Mouse (Mus musculus): Measurements from ENCODE around the gene Hadhb. TPM values are rescaled to one million over a fixed set of nuclear protein-coding genes. Genes with fewer than 3 reads are reported as not detected.

Hadhb gene
- polyA plus RNA-seq (2014; fragmentation: Nextera tagmentation; extraction: Ambion mirVana), result 138 and 147 TPM in 2 replicates

DNA sequence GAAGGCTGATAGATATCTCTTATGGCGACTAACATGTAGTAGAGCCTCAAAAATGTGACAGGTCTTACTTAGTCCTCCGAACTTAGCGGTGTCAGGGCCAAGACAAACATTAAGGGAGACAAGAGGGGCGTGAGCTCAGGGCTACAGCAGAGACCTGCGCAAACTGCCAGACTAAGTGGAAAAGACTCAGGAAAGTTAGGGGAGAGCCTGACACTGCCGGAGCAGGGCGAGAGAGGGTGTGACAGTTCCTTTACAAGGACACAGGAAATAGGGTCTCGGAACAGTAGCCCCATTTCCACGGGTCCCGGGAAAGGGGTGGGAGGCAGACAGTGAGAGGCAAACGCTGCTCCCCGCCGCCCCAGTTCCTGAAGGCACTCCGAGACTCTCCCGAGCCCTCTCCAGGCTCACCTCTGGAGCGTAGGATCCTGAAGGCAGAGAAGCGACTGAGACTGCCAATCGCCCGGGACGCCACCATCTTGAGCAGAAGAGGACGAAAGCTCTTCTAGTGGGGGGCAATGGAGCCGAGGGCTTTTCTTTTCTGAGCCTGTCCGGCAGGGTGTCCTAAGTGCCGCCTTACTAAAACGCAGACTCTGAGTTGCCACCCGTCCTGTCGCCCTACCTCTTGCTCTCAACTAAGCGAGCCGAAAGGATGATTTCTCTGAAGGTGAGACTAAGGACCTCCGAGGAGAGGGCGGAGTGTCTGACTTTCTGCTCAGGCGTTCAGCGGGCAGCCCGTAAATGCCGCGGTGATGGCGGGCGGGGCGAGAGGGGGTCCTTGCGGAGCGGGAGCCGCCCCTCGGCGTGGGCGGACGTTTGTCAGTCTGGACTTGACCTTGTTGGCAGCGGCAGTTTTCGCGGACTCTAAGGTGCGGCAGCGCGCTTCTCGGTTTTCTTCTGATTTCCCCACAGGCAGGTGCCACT, at the start of gene Hadhb, which contains the start of gene Hadha:
Gene Hadhb (plus strand): TSS at position 775 of the 921 bp plus-strand sequence.
Gene Hadha (minus strand): TSS at position 689 of the 921 bp plus-strand sequence.
- Histone ChIP-seq H3K4me2 (ENCODE audit: low read depth, low read length) (peak within 1 kb of the TSS; percentile 78), H3K27me3 (replicated peaks; ENCODE audit: control insufficient read depth, insufficient read depth, low read length) (no peaks in the 10 kb centered on the region), H3K4me1 (ENCODE audit: control insufficient read depth, insufficient read depth, low read length) (peaks cover 6% of the 10 kb centered on the region; the same call in 1 of the 2 replicates), H3K9me3 (ENCODE audit: control insufficient read depth, low read length) (no peaks in the 10 kb centered on the region), H3K4me3 (ENCODE audit: low read depth, low read length) (peak within 1 kb of the TSS; percentile 77), H3K36me3 (ENCODE audit: control insufficient read depth, insufficient read depth, low read length) (no peaks in the 10 kb centered on the region), H3K9ac (ENCODE audit: low read depth, low read length) (peak within 1 kb of the TSS; percentile 75), H3K27ac (replicated peaks; ENCODE audit: low read depth, low read length) (peak within 1 kb of the TSS; percentile 83)
- ATAC-seq (ENCODE audit: low read depth) (peak; percentile 94), DNase-seq (ENCODE audit: low spot score) (peak; percentile 94)
- WGBS, result 0% methylated on average over 49 of the region's 53 CpGs

DNA sequence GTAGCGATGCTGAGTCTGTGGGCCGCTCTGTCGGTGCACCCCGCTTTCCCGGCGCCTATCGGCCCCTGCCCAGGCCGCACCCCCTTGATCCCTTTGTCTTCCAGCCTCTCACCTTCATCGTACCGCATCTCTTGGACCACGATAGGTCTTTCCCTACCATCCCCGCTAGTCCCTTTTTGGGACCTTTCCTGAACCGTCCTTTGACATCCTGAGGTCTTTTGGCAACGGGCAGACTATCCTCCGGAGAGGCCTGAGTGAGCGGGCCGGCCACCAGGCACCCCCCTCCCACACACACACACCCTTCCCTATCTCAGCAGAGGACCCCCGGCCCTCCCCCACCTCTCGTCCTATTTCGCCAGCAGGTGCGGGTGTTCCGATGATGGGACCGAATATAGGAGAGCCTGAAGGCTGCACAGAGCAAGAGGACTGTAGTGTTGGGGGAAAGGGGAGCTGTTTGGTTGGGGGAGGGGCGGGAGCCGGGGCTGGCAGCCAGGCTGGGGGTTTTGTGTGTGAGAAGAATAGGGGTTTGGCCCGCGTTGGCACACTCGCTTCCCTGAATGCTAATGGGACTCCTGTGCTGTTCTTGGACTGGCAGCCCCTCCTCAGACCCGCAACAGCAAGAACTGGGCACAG, 49.3 kb upstream of the Hadhb start, which contains the start of gene 3110082J24Rik:
Gene 3110082J24Rik (minus strand): TSS at position 419 of the 633 bp plus-strand sequence.
- H3K36me3 ChIP-seq (ENCODE audit: control insufficient read depth, insufficient read depth, low read length), result no peaks in the 10 kb centered on the region
- H3K9ac ChIP-seq (ENCODE audit: low read depth, low read length), result peak within 1 kb of the TSS; percentile 60
- H3K9me3 ChIP-seq (ENCODE audit: control insufficient read depth, low read length), result no peaks in the 10 kb centered on the region
- no peak for ATAC-seq (ENCODE audit: low read depth)
- peaks cover 4% of the 10 kb centered on the region; the same call in 1 of the 2 replicates for H3K4me1 ChIP-seq (ENCODE audit: control insufficient read depth, insufficient read depth, low read length)
- H3K4me3 ChIP-seq (ENCODE audit: low read depth, low read length), result peak within 1 kb of the TSS; percentile 48
- H3K27ac ChIP-seq (replicated peaks; ENCODE audit: low read depth, low read length), result no peak within 1 kb of the TSS
- peaks cover 59% of the 10 kb centered on the region for H3K27me3 ChIP-seq (replicated peaks; ENCODE audit: control insufficient read depth, insufficient read depth, low read length)
- H3K4me2 ChIP-seq (ENCODE audit: low read depth, low read length), result peak within 1 kb of the TSS; percentile 93
- 1% methylated on average over 22 of the region's 29 CpGs for WGBS
- DNase-seq (ENCODE audit: low spot score), result no peak

DNA sequence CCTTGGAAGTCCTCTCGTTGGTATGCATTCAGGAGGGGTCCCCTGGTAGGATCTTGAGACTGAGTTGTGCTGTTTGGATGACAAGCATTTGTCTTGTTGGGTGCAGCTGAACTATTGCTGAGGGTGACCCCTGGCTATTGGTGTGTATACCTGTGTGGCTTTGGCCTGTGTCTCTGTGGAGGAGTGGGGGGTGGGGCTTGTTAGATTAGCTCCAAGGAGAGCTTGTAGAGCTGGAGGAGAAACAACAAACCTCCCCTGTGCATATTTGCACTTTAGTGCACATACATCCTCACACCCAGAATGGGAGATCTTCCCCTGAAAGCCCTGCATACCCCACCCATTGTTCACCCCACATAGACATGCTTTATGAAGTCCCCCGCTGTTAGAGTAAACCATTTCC, 48.3 kb upstream of the Hadhb start:
- no peak overlapping the region for H3K4me3 ChIP-seq (ENCODE audit: low read depth, low read length)
- H3K36me3 ChIP-seq (ENCODE audit: control insufficient read depth, insufficient read depth, low read length), result no peaks in the 10 kb centered on the region
- DNase-seq (ENCODE audit: low spot score) (no peak), ATAC-seq (ENCODE audit: low read depth) (no peak)
- peaks cover 12% of the 10 kb centered on the region; the same call in 1 of the 2 replicates for H3K4me1 ChIP-seq (ENCODE audit: control insufficient read depth, insufficient read depth, low read length)
- no peaks in the 10 kb centered on the region for H3K9me3 ChIP-seq (ENCODE audit: control insufficient read depth, low read length)
- H3K9ac ChIP-seq (ENCODE audit: low read depth, low read length), result no peak overlapping the region
- no peak overlapping the region for H3K27ac ChIP-seq (replicated peaks; ENCODE audit: low read depth, low read length)
- no peak overlapping the region for H3K4me2 ChIP-seq (ENCODE audit: low read depth, low read length)
- peaks cover 69% of the 10 kb centered on the region for H3K27me3 ChIP-seq (replicated peaks; ENCODE audit: control insufficient read depth, insufficient read depth, low read length)
- WGBS, result 14% methylated on average over 2 of the region's 2 CpGs

DNA sequence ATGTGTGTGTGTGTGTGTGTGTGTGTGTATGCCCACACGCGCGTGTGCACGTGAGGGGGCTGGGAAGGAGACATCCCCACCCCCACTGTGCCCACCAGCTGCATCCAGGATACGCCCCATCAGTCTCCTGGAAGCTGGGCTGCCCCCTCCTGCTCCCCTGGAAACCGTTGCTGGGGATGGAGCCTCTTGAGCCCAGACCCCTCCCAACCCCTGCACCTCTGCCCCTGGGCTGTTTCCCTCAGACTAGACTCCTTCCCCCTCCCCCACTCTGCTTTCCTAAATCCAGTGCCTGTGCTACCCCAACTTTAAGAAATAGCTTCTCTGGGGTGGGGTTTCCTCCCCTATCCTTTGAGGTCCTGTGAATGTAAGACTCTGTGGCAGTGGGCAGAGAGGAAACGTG, 47.9 kb upstream of the Hadhb start:
- no peak overlapping the region for H3K4me3 ChIP-seq (ENCODE audit: low read depth, low read length)
- no peak overlapping the region for H3K27ac ChIP-seq (replicated peaks; ENCODE audit: low read depth, low read length)
- no peak for DNase-seq (ENCODE audit: low spot score)
- no peak overlapping the region for H3K4me2 ChIP-seq (ENCODE audit: low read depth, low read length)
- H3K9ac ChIP-seq (ENCODE audit: low read depth, low read length), result no peak overlapping the region
- 9% methylated on average over 7 of the region's 7 CpGs for WGBS
- ATAC-seq (ENCODE audit: low read depth), result no peak
- H3K4me1 ChIP-seq (ENCODE audit: control insufficient read depth, insufficient read depth, low read length), result peaks cover 12% of the 10 kb centered on the region; the same call in 1 of the 2 replicates
- H3K27me3 ChIP-seq (replicated peaks; ENCODE audit: control insufficient read depth, insufficient read depth, low read length), result peaks cover 73% of the 10 kb centered on the region
- H3K36me3 ChIP-seq (ENCODE audit: control insufficient read depth, insufficient read depth, low read length), result no peaks in the 10 kb centered on the region
- no peaks in the 10 kb centered on the region for H3K9me3 ChIP-seq (ENCODE audit: control insufficient read depth, low read length)

DNA sequence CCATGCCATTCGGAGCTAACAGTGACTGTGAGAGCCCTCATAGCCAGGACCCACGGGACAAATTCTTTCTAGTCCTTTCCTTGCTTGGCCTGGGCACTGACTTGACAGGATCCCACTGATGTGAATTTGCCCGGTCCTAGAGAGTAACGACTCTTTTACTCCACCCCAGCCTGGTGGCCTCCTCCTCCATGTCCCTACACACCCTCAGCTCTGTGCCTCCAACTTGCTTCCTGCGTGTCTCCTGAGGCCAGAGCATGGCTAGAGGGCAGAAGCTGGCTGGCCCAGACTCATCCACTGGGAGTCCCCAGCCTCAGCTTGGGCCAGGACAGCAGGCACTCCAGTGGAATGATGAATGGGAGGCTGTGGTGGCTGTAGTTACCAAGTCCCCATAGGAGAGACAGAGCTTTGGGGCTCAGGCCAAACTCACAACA, 47.4 kb upstream of the Hadhb start:
- no peak for ATAC-seq (ENCODE audit: low read depth)
- DNase-seq (ENCODE audit: low spot score), result no peak
- H3K36me3 ChIP-seq (ENCODE audit: control insufficient read depth, insufficient read depth, low read length), result no peaks in the 10 kb centered on the region
- no peak overlapping the region for H3K4me2 ChIP-seq (ENCODE audit: low read depth, low read length)
- H3K9me3 ChIP-seq (ENCODE audit: control insufficient read depth, low read length), result no peaks in the 10 kb centered on the region
- no peak overlapping the region for H3K9ac ChIP-seq (ENCODE audit: low read depth, low read length)
- H3K4me3 ChIP-seq (ENCODE audit: low read depth, low read length), result no peak overlapping the region
- no peak overlapping the region for H3K27ac ChIP-seq (replicated peaks; ENCODE audit: low read depth, low read length)
- peaks cover 12% of the 10 kb centered on the region; the same call in 1 of the 2 replicates for H3K4me1 ChIP-seq (ENCODE audit: control insufficient read depth, insufficient read depth, low read length)
- WGBS, result 9% methylated on average over 5 of the region's 5 CpGs
- peaks cover 78% of the 10 kb centered on the region for H3K27me3 ChIP-seq (replicated peaks; ENCODE audit: control insufficient read depth, insufficient read depth, low read length)

DNA sequence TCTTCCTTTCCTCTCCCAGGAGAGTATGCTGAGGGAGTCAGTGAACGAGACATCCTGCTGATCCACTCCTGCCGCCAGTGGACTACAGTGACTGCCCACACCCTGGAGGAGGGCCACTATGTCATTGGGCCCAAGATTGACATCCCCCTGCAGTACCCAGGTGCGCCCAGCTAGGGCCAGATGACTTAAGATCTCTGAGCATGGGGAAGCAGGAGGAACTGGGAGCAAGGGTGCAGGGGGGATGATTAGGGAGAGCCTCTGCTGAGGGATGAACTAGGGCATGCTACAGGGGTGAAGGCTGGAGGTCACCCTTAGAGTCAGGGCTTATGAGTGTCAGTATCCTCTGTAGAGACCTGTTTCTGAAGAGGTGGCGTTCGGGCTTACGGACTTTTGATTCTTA, 46.8 kb upstream of the Hadhb start:
- H3K9me3 ChIP-seq (ENCODE audit: control insufficient read depth, low read length), result no peaks in the 10 kb centered on the region
- no peak overlapping the region for H3K27ac ChIP-seq (replicated peaks; ENCODE audit: low read depth, low read length)
- 62% methylated on average over 6 of the region's 6 CpGs for WGBS
- no peak overlapping the region for H3K4me2 ChIP-seq (ENCODE audit: low read depth, low read length)
- ATAC-seq (ENCODE audit: low read depth), result no peak
- peaks cover 80% of the 10 kb centered on the region for H3K27me3 ChIP-seq (replicated peaks; ENCODE audit: control insufficient read depth, insufficient read depth, low read length)
- no peak overlapping the region for H3K9ac ChIP-seq (ENCODE audit: low read depth, low read length)
- no peak for DNase-seq (ENCODE audit: low spot score)
- peaks cover 12% of the 10 kb centered on the region; the same call in 1 of the 2 replicates for H3K4me1 ChIP-seq (ENCODE audit: control insufficient read depth, insufficient read depth, low read length)
- H3K36me3 ChIP-seq (ENCODE audit: control insufficient read depth, insufficient read depth, low read length), result no peaks in the 10 kb centered on the region
- H3K4me3 ChIP-seq (ENCODE audit: low read depth, low read length), result no peak overlapping the region

DNA sequence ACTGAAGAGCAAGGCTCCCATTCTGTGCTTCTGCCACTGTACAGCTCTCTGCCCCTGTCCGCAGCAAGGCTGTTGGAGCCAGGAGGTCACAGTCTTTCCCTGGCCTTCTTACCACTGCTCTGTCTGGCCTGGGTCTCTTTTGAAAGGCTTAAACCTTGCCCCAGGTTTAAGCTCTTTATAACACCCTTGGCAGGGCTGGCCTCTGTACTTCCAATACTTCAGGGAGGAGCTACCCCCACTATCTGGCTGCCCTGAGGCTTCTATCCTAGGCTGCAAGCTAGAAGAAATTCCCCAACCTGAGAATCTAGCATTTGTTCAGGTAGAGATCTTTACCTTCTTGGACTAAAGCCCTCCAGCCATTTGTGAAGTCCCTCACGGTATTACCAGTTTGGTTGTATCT, 45.1 kb upstream of the Hadhb start:
- WGBS, result 54% methylated on average over 2 of the region's 2 CpGs
- no peak overlapping the region for H3K27ac ChIP-seq (replicated peaks; ENCODE audit: low read depth, low read length)
- H3K9me3 ChIP-seq (ENCODE audit: control insufficient read depth, low read length), result no peaks in the 10 kb centered on the region
- DNase-seq (ENCODE audit: low spot score) (no peak), ATAC-seq (ENCODE audit: low read depth) (no peak)
- peaks cover 80% of the 10 kb centered on the region for H3K27me3 ChIP-seq (replicated peaks; ENCODE audit: control insufficient read depth, insufficient read depth, low read length)
- no peak overlapping the region for H3K4me3 ChIP-seq (ENCODE audit: low read depth, low read length)
- H3K4me2 ChIP-seq (ENCODE audit: low read depth, low read length), result no peak overlapping the region
- no peaks in the 10 kb centered on the region for H3K36me3 ChIP-seq (ENCODE audit: control insufficient read depth, insufficient read depth, low read length)
- H3K9ac ChIP-seq (ENCODE audit: low read depth, low read length), result no peak overlapping the region
- peaks cover 15% of the 10 kb centered on the region; the same call in 1 of the 2 replicates for H3K4me1 ChIP-seq (ENCODE audit: control insufficient read depth, insufficient read depth, low read length)

DNA sequence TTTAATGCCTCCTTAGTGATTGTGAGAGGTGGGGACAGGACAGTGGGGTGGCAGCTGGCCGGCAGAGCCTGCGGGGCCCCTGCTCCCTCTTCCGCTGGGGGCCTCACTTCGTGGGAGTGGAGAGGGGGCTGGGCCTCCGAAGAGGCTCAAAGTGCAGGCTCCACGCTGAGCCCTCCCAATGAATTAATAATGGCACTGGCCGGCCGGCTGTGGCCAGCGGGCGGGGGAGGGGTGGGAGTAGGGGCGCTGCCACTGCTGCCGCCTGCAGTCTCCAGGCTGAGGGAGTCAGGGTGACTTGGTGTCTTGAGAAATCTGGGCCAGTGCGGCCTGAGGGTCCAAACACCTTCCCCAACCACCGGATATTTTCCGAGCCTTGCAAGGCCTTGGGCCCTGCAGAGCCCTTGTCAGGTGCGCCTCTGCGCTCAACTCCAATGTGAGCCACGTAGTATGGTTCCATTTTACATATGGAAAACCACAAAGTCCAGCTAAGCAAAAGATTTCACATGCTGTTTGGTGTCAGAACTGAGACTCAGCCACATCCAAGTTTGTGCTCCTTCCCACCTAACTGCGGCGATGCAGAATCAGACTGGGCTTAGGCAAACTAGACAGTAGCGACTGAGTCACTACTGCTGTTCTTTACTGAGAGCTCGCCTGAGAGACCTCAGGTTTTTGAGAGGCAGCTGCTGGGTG, 44.5 kb upstream of the Hadhb start:
- H3K4me2 ChIP-seq (ENCODE audit: low read depth, low read length), result peak overlapping the region; percentile 49
- 15% methylated on average over 19 of the region's 22 CpGs for WGBS
- peaks cover 79% of the 10 kb centered on the region for H3K27me3 ChIP-seq (replicated peaks; ENCODE audit: control insufficient read depth, insufficient read depth, low read length)
- DNase-seq (ENCODE audit: low spot score) (no peak), ATAC-seq (ENCODE audit: low read depth) (no peak)
- H3K4me1 ChIP-seq (ENCODE audit: control insufficient read depth, insufficient read depth, low read length), result peaks cover 16% of the 10 kb centered on the region; the same call in 1 of the 2 replicates
- no peaks in the 10 kb centered on the region for H3K36me3 ChIP-seq (ENCODE audit: control insufficient read depth, insufficient read depth, low read length)
- no peak overlapping the region for H3K27ac ChIP-seq (replicated peaks; ENCODE audit: low read depth, low read length)
- peak overlapping the region; percentile 17 for H3K4me3 ChIP-seq (ENCODE audit: low read depth, low read length)
- peak overlapping the region; percentile 38 for H3K9ac ChIP-seq (ENCODE audit: low read depth, low read length)
- H3K9me3 ChIP-seq (ENCODE audit: control insufficient read depth, low read length), result no peaks in the 10 kb centered on the region

All from embryonic facial prominence, embryonic 14.5 days (tissue).